Mouse (Mus musculus): ENCODE results near the gene Meis3. TPM values are rescaled to one million over a fixed set of nuclear protein-coding genes. Genes with fewer than 3 reads are reported as not detected.

The Meis3 gene
- polyA plus RNA-seq, 1 experiment = 21.9 TPM

- TF ChIP-seq CTCF (IDR thresholded peaks at IDR 0.05; ENCODE audit: extremely low read depth, insufficient read depth, insufficient read length, insufficient replicate concordance) (no peak), POLR2A (IDR thresholded peaks at IDR 0.05; ENCODE audit: low read depth, low read length) (no peak)
- Histone ChIP-seq H3K4me3 (ENCODE audit: extremely low read depth, insufficient read depth, insufficient read length) (no peak overlapping the region), H3K36me3 (ENCODE audit: control insufficient read depth, insufficient read depth, low read length) (peaks cover 2% of the 10 kb centered on the region; the same call in 1 of the 2 replicates), H3K4me1 (ENCODE audit: control insufficient read depth, insufficient read depth, insufficient read length) (peaks cover 7% of the 10 kb centered on the region; the same call in 1 of the 2 replicates), H3K27ac (ENCODE audit: insufficient read depth, low read length) (no peak overlapping the region), H3K27me3 (ENCODE audit: control insufficient read depth, insufficient read depth, low read length) (peaks cover 6% of the 10 kb centered on the region)
- WGBS = 49% methylated on average over 13 of the region's 13 CpGs
- DNase-seq (ENCODE audit: low read depth in 1 of 2, low spot score in 2 of 2) = no peak
These were observed 43.8 kb upstream of the Meis3 start for GRCm38 (mm10) chr7:16130956-16131634.

- DNase-seq (ENCODE audit: low read depth in 1 of 2, low spot score in 2 of 2) = no peak
- no peaks in the 10 kb centered on the region for H3K36me3 ChIP-seq (ENCODE audit: control insufficient read depth, insufficient read depth, low read length)
- H3K4me3 ChIP-seq (ENCODE audit: extremely low read depth, insufficient read depth, insufficient read length) = no peak overlapping the region
- 4% methylated on average over 7 of the region's 7 CpGs for WGBS
- peaks cover 6% of the 10 kb centered on the region for H3K27me3 ChIP-seq (ENCODE audit: control insufficient read depth, insufficient read depth, low read length)
- peaks cover 7% of the 10 kb centered on the region; the same call in 1 of the 2 replicates for H3K4me1 ChIP-seq (ENCODE audit: control insufficient read depth, insufficient read depth, insufficient read length)
- H3K27ac ChIP-seq (ENCODE audit: insufficient read depth, low read length) = no peak overlapping the region
- TF ChIP-seq CTCF (IDR thresholded peaks at IDR 0.05; ENCODE audit: extremely low read depth, insufficient read depth, insufficient read length, insufficient replicate concordance) = no peak
- TF ChIP-seq POLR2A (IDR thresholded peaks at IDR 0.05; ENCODE audit: low read depth, low read length) = no peak
These were observed 42.7 kb upstream of the Meis3 start for GRCm38 (mm10) chr7:16132161-16132581.

- Histone ChIP-seq H3K36me3 (ENCODE audit: control insufficient read depth, insufficient read depth, low read length) (no peaks in the 10 kb centered on the region), H3K4me3 (ENCODE audit: extremely low read depth, insufficient read depth, insufficient read length) (no peak overlapping the region), H3K27ac (ENCODE audit: insufficient read depth, low read length) (no peak overlapping the region), H3K4me1 (ENCODE audit: control insufficient read depth, insufficient read depth, insufficient read length) (peaks cover 7% of the 10 kb centered on the region; the same call in 1 of the 2 replicates), H3K27me3 (ENCODE audit: control insufficient read depth, insufficient read depth, low read length) (peaks cover 6% of the 10 kb centered on the region)
- TF ChIP-seq POLR2A (IDR thresholded peaks at IDR 0.05; ENCODE audit: low read depth, low read length) = no peak
- no peak for TF ChIP-seq CTCF (IDR thresholded peaks at IDR 0.05; ENCODE audit: extremely low read depth, insufficient read depth, insufficient read length, insufficient replicate concordance)
- 54% methylated on average over 3 of the region's 3 CpGs for WGBS
- DNase-seq (ENCODE audit: low read depth in 1 of 2, low spot score in 2 of 2) = no peak
These were observed 42.0 kb upstream of the Meis3 start for GRCm38 (mm10) chr7:16132926-16133325.

GRCm38 (mm10) chr7:16133691-16134090, 41.2 kb upstream of the Meis3 start:
- Histone ChIP-seq H3K27ac (ENCODE audit: insufficient read depth, low read length) (no peak overlapping the region), H3K27me3 (ENCODE audit: control insufficient read depth, insufficient read depth, low read length) (peaks cover 6% of the 10 kb centered on the region), H3K4me1 (ENCODE audit: control insufficient read depth, insufficient read depth, insufficient read length) (peaks cover 7% of the 10 kb centered on the region; the same call in 1 of the 2 replicates), H3K36me3 (ENCODE audit: control insufficient read depth, insufficient read depth, low read length) (no peaks in the 10 kb centered on the region), H3K4me3 (ENCODE audit: extremely low read depth, insufficient read depth, insufficient read length) (no peak overlapping the region)
- TF ChIP-seq POLR2A (IDR thresholded peaks at IDR 0.05; ENCODE audit: low read depth, low read length) (no peak), CTCF (IDR thresholded peaks at IDR 0.05; ENCODE audit: extremely low read depth, insufficient read depth, insufficient read length, insufficient replicate concordance) (no peak)
- WGBS = 91% methylated on average over 9 of the region's 9 CpGs
- DNase-seq (ENCODE audit: low read depth in 1 of 2, low spot score in 2 of 2) = no peak

- 63% methylated on average over 7 of the region's 7 CpGs for WGBS
- Histone ChIP-seq H3K27ac (ENCODE audit: insufficient read depth, low read length) (no peak overlapping the region), H3K27me3 (ENCODE audit: control insufficient read depth, insufficient read depth, low read length) (peaks cover 6% of the 10 kb centered on the region), H3K36me3 (ENCODE audit: control insufficient read depth, insufficient read depth, low read length) (no peaks in the 10 kb centered on the region), H3K4me1 (ENCODE audit: control insufficient read depth, insufficient read depth, insufficient read length) (peaks cover 7% of the 10 kb centered on the region; the same call in 1 of the 2 replicates), H3K4me3 (ENCODE audit: extremely low read depth, insufficient read depth, insufficient read length) (no peak overlapping the region)
- DNase-seq (ENCODE audit: low read depth in 1 of 2, low spot score in 2 of 2) = no peak
- TF ChIP-seq POLR2A (IDR thresholded peaks at IDR 0.05; ENCODE audit: low read depth, low read length) (no peak), CTCF (IDR thresholded peaks at IDR 0.05; ENCODE audit: extremely low read depth, insufficient read depth, insufficient read length, insufficient replicate concordance) (no peak)
These were observed 39.9 kb upstream of the Meis3 start for GRCm38 (mm10) chr7:16134951-16135392.

GRCm38 (mm10) chr7:16146489-16147410, 28.1 kb upstream of the Meis3 start:
- 0 out of 2 replicates have a peak, but pooled peaks cover 2% of the 10 kb centered on the region for H3K27me3 ChIP-seq (ENCODE audit: control insufficient read depth, insufficient read depth, low read length)
- no peak overlapping the region for H3K4me3 ChIP-seq (ENCODE audit: extremely low read depth, insufficient read depth, insufficient read length)
- H3K4me1 ChIP-seq (ENCODE audit: control insufficient read depth, insufficient read depth, insufficient read length) = no peaks in the 10 kb centered on the region
- no peaks in the 10 kb centered on the region for H3K36me3 ChIP-seq (ENCODE audit: control insufficient read depth, insufficient read depth, low read length)
- no peak for DNase-seq (ENCODE audit: low read depth in 1 of 2, low spot score in 2 of 2)
- 35% methylated on average over 27 of the region's 27 CpGs for WGBS
- no peak for TF ChIP-seq CTCF (IDR thresholded peaks at IDR 0.05; ENCODE audit: extremely low read depth, insufficient read depth, insufficient read length, insufficient replicate concordance)
- no peak for TF ChIP-seq POLR2A (IDR thresholded peaks at IDR 0.05; ENCODE audit: low read depth, low read length)
- H3K27ac ChIP-seq (ENCODE audit: insufficient read depth, low read length) = no peak overlapping the region

All from spleen, adult 2 months (tissue).